Mouse (Mus musculus) T-helper 17 cell (primary cell): ENCODE measurements at regions not wholly inside any gene's neighbourhood (a gene's known extent, or its start where the extent isn't known, plus 50 kb on each side); places are given as distances from the start of the nearest gene placed in this dataset.

ENCODE experiments used
- in situ Hi-C, 2 experiments: fragments of 300-600 bp; cut with MboI, MseI; formaldehyde crosslinking; loops; 1 replicate in 1 of 2; 2 replicates in 1 of 2; pipeline ENCODE4 v1.15.1; 2025; ENCODE audit warnings: high pct_unique_total_duplicates in 2 of 2

DNA sequence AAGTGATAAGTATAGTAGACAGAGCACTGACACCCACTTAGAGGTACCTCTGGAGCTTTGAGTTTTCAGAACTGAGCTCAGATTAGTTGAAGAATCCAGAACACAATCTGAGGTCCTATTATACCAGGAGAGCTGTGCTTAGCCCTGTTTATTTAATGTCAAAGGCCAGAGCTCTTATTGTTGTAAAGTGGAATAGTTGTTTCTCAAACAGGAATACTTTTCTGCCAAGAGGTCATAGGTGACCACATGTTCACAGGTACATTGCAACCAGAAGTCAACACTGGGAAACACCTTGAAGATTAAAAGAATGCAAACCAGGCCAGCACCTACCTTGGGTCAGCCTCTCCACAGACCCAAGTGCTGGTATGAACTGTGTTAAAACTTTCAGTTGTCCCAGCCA lies 291.9 kb upstream of the 4930412O13Rik start:
- in situ Hi-C loops = no loop called here

DNA sequence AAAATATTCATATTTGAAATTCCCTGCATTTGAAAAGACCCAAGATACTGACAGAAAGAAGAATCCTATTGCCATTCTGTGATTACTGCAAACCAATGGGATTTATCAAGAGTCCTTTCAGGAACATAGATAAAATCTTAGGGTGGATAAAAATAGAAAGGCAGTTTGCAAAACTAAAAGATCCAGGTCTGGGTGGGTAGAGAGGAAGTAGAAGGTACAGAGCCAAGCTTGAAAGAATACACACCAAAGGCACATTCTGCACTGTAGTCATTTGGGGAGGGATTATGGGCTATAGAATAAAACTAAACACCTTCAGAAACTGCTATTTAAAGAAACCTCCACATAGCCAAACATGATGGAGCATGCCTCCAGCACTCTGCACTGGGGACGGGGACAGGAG lies 288.5 kb upstream of the 4930412O13Rik start:
- in situ Hi-C loops = no loop called here

DNA sequence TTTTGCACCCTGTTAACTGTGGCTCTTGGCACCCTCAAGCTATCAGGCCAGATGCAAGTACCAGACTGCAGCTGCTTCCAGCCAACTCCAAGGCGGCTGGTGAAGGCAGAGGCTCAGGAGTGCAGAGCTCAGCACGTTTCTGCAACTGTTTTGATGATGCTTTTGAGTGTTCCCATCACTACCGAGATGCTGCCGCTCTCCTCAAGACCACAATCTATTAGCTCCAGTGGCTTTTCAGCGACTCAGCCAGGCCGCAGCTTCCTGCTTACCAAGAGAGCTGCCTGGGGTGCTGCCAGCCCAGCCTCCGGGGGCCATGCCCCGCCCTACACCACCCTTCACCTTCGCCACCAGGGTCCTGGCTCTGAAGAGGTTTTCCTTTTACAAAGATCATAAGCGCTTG lies 287.1 kb upstream of the 4930412O13Rik start:
- in situ Hi-C loops = no loop called here

DNA sequence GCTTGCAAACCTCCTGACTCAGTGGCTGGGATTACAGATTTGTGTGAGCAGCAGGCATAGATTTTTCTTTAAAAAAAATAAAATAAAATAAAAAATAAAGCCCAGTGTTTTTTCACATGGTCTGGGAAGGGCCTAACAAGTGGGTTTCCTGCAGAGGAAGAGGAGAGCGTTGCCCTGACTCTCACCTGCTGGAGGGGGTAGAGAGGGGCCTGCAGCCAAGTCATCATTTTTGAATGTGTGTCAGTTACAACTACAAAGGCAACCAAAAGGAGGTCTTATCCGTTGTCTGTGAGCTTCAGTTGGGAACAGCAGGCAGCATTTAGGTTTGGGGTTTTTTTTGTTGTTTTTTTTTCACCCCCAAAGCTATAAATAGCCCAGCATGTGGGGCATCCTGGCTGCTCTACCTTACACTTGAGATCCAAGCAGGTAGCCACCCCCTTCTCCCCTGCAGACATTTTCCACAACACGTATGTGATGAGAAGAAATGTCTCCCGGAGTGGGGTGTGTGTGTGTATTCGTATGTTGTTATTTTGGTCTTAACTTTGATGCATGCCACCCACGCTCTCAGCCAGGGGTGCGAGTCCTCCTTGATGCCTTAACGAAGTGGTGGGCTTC lies 285.7 kb upstream of the 4930412O13Rik start:
- in situ Hi-C loops = no loop called here

DNA sequence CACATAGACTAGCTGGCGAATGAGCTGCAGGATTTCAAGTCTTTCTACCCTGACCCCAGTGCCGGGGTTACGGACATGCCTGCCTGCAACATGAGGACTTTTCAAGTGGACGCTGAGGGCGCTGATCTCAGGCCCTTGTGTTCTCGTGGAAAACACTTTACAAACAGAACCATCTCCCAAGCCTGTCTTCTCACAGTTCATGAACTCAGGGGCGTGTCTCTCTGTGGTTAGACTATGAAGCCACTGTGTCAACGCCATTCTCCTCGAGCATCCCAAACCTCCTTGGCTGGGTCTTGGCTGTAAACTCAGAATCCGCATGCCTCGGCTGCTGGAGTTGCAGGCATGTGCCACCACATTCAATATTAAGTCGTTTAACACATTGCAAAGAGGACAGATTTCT lies 284.9 kb upstream of the 4930412O13Rik start:
- in situ Hi-C loops = no loop called here

DNA sequence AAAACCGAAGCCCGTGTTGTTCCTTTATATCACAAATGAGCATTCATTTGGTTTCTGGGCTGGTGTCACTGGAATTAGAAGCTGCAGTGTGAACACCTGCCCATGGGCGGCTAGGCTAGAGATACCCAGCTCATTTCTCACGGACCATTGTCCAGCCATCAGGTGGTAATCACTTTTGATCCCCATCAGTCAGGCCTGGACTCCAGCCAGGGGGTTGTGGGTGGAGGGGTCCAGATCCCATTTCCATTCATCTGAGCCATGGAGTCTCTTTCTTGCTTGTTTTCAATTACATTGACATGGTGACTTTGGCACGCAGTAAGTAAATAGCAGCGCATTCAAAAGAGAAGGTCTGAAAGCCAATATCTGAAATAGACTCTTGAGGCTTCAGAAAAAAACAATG lies 276.1 kb upstream of the 4930412O13Rik start:
- in situ Hi-C loops = no loop called here

DNA sequence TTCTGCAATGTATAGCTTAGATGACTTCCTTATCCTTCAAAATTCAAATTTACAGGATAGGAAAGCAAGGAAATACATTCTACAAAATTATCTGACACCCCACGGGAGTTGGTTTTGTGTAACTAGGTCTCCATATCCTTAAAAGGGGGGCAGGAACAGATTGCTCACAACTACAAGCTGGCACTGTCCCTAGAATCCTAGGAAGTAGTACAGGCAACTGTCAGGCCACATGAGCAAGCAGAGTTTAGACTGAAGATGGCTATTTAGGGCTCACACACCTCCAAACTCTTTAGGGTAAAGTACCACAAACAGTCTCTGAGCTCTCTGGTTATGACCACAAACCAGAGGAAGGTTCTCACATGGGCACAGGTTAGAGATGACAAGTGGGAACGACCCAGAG lies 273.5 kb upstream of the 4930412O13Rik start:
- in situ Hi-C loops = no loop called here

DNA sequence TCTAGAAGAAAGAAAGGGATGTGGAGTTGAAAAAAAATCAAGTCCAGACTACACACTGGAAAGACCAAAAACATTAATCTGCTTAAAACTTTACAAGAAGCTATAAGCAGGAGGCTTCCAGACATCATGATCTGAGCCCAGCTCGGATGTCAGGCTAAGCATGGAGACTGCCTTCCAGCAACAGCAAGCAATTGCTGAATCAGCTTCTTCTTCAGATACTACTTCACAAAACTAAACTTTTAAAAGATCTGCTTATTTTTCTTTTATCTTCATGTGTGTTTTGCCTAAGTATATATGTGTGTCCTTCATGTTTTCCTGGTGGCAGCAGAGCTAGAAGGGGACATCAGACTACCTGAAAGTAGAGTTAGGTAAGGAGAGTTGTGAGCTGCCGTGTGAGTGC lies 266.6 kb upstream of the 4930412O13Rik start:
- in situ Hi-C loops = no loop called here

DNA sequence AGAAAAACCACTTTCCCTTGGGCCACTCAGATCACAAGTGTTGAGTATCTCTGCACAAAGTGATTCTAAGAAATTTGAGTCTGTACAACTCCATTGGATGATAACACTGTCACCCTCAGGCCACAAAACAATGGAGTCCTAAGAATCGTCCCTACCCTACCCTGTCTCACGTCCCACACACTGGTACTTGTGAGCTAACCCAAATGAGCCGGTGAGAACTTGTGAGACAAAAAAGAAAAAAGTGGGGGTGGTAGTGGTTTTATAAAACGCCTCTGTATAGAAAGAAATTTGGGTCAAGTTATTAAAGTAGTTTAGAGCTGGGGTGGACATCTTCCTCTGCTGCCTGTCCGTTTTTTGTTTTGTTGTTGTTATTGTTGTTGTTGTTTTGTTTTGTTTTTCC lies 264.8 kb upstream of the 4930412O13Rik start:
- in situ Hi-C loops = no loop called here

DNA sequence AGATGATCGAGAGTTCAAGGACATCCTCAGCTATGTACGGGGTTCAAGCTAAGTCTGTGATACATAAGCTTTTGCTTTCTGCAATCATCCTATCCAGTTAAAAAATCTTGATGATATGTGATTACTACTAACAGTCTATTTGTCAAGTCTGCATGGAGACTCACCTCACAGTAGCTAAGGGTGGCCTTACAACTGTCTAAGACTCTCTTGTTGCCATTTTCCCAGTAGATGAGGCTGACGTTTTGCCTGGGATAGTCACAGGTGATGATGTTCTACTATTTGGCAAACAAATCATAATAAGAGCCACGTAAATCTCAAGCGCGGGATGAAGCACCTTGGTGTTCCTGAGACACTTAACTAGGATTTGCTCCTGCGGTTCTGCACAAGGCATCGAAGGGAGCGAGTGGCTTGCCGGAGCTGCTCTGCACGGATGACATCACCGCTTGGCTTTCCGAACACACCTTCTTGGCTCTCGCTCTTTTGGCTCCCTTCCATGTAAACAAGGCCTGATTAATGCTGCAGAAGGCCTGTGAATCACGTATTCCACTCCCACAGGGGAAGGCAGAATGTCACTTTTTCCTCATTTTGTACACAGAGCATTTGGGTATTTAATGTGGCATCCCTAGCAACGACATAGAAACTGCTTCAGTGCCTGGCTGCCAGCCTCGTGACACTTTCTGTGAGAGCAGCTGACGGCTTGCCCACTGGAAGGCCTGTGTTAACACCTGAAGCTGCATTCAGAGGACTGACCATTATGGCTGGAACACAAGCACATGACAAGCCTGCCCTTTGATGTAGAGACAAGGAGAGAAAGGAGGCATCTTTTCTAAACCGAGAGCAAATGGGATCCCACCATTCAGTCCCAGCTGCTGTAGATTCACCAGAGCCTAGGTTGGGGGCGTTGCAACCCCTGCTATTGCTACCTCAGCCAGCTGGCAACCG lies 260.5 kb upstream of the 4930412O13Rik start:
- in situ Hi-C loops = no loop called here

DNA sequence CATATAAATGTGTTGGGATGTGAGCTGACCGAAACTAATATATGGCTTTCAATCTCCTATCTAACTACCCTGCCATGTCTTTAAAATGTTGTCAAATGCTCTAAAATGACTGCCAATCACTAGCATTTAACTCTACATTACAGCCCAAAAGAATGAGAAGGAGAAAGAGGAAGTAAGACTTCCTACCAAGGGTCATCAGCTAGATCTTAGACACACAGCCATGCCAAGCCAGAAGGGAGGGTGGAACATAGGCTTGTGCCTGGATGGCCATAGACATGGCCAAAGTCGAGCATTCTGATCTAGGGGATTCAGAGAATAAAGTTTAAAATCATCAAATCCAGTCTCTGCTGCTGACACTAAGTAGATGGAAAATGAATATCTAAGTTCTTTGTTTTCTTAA lies 257.4 kb upstream of the 4930412O13Rik start:
- in situ Hi-C loops = no loop called here

DNA sequence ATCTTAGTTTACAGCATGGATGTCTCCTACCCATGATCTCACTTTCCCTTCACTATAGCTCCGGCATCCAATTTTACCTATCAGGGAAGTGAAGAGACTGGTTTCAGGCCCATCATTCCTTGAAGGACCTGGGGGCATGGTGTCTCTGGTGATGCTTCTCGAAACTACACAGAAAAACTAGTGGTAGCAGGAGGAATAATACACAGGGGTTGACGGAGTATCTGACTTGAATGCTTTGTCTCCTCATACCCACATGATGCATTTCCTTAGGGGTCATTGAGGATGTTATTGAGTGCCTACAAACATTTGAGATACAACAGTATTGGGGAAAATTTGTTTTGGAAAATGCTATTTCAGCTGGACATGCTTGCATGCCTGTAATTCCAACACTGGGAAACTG lies 253.0 kb upstream of the 4930412O13Rik start:
- in situ Hi-C loops = no loop called here

DNA sequence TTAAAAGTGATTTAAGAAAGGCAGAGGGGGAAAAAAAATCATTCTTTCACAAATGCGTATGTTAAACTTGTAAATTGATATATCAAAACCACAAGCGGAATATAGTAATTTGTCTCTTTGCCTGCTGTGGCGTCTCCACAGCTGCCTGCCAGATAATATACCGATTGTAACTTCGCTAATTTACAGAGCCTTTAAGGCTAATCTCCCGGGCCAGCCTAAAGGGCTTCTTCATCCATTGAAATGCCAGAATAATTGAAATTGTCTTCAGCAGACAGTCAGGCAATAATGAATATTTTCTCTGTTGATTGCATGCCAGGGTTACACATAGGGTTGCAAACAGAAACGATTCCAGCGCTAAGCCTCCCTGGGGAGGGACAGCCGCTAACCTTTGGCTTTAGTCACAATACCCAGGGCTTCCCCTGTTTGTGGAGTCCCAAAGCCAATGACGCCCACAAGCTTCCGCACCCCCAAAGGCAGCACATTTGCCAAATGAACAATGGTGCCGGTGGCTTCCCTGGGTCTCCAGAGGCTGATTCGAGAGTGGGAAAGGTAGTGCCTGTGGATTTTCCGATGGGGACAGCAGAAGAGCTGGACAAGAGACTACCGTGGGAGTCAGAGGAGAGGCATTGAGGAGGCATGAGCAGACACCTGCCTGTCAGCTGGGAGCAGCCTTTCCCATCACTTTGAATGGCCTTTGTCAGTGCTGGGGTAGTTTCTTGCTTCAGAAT lies 248.2 kb upstream of the 4930412O13Rik start:
- in situ Hi-C loops = no loop called here

DNA sequence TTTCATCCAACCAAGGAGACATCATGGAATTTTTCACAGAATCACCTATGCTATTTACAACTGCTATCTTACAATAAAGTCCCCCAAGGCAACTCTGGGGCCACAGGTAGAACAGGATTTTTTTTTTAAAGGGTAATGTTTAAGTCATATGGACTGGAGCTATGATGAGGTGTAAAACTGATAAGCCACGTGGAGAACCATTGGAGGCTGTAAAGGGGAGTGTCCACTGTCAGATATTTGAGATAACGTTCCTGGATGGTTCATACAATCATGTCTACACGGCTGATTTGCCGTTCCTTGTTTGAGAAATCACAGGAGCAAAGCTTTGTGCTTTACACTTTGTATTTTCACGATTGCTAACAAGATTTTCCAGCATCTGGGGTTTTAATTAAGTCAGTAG lies 241.8 kb upstream of the 4930412O13Rik start:
- in situ Hi-C loops = no loop called here

DNA sequence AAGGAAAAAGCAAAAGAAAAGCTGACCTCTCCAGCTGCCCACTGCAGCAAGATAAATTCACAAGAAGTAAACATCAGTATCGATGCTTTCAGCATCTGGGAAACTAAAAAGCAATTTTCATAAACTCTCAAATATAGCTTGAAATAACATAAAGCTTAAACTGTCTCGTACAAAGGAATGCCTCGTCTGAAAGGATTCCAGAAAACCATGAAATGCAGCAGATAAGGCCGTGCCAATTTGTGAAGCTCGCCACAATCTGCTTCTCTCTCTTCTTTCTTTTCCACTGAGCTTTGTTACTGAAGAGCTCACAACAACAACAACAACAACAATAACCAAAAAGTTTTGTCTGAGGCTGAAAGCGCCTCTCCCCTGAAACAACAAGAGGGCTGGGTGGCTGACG lies 239.4 kb upstream of the 4930412O13Rik start:
- in situ Hi-C loops = no loop called here

DNA sequence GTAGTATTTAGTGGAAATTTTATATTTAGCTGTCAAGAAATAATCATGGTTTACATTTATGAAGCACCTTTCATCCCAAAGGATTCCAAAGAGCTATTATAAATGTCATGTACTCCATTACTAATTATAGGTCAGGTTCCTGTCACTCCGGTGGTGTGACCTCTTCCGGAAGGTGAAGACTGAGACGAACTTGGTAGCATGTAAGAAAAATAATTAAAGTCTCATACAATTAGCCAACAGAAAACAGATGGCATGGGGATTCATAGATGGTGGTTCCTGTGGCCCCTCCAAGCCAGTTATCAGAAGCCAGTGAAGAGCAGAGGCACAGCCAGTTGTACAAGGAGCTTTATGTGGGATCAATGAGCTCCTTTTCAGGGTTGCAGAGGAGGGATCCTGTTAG lies 238.6 kb upstream of the 4930412O13Rik start:
- in situ Hi-C loops = no loop called here

DNA sequence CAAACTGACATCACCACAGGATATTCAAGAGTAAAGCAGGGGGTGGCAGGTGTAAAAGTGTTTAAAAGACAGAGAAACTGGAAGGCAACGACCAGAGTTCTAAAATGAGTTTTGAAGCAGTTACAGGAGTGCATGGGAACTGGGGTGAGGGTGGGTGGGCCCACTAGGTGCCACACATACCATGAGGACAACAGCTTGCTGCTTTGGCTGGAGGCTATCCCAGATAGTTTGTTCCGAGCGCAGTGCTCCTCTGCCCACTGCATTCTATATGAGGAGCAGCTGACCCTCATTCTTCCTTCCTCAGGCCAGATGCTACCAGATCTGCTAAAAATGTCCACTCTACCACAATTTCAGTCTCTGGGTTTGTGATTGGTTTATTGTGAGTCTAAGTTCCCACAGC lies 234.6 kb upstream of the 4930412O13Rik start:
- in situ Hi-C loops = no loop called here

DNA sequence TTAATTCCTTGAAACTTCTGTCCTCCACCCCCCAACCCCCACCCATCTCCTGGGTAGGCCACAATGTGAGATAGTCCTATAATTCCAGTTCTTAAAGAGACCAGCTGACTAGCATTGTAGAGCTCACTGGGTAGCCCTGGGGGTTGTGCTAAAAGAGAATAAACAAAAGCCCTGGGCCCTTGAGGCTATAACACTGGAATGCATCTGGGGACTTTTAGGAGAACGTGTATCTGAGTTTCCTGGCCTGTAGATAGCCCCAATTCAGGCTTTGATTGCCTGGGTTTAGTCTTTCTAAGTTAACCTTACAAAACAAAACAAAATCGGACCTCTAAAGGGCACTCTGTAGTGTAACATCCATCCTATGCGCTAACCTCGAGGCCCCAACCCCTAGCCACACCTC lies 234.1 kb upstream of the 4930412O13Rik start:
- in situ Hi-C loops = no loop called here

DNA sequence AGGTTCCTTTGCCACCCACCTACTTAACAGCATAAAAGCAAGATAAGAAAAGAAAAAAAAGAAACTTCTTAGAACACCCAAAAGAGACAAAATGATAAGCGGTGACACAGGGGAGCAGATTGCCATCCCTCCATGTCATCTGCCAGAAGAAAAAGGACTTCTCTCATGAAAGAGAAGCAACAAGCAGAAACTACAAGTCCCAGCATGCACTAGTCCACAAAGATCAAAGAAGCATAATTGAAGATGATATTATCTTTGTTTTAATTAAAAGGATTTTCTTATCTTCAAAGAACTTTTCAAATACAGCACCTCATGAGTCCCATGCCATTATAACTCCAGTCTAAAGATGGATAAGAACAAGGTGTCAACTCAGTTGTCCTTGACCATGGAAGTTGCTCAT lies 231.0 kb upstream of the 4930412O13Rik start:
- in situ Hi-C loops = no loop called here

DNA sequence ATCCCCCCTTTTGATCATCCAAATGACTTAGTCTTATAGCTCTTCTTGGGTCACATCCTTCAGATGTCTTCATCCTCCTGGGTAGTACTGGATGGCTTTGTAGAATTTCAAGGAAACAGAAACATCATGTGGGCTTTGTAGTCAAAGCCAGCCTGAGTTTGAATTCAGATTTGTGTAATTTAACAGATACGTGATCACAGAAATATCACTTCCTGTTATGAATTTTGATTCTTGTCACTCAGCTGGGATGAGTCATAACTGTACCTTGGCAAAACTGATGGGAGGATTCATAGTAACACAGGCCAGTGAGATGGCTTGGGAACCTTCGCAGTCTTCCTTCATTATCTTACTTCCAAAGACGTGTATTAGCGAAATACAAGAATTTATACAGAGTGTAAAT lies 222.2 kb upstream of the 4930412O13Rik start:
- in situ Hi-C loops = no loop called here

DNA sequence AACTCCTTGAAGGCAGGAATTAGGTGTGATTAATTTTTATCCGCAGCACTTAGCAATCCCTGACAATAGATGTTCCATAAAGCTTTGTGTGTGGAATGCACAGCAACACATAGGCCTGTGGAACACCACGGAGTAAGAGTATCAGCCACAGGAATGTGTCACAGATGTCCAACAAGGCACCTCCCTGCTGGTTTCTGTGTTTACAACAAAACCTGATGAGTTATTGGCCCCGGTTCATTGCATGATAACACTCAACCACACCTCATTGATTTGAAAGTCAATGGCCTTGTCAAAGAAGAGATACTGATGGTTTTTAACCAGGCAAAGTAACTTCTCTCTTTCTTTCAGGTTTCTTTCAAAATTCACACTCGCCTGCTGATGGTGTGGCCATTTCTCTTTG lies 211.4 kb upstream of the 4930412O13Rik start:
- in situ Hi-C loops = no loop called here

DNA sequence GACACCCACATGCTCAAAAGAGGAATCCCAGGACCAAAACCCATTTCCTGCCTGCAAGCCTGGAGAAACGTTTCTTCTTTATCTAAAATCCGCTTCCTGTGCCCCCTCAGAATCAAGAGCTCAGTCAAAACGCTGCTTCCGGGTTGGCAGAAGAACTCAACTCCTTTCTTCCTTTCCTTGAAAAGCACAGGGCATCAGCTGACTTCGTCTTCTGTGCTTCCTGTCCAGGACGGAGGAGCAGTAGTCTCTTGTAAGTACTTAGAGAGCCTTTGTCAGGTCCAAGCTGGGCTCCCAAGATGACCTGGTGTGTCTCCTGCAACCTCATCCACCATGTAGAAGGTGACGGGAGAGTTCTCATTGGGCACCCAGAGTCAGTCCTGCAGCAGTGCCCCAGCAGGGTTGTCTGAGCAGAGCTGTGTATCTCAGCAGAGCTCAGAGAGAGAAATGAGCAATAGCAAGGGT lies 199.3 kb upstream of the 4930412O13Rik start:
- in situ Hi-C loops = no loop called here
